Mouse (Mus musculus) small intestine, adult 2 months (tissue): Measurements from ENCODE around the gene Washc3.

Experiments
- CTCF ChIP-seq: fragments of 200-500 bp; IDR thresholded peaks from 2 replicates; pipeline ENCODE4 v1.5.1; 2012; ENCODE audit warnings: low read depth, mild to moderate bottlenecking, control low read depth, inconsistent platforms, low read length, moderate library complexity, mixed read lengths; ENCODE audit not compliant: insufficient replicate concordance, insufficient read length; ENCODE audit errors: extremely low read depth
- POLR2A ChIP-seq: fragments of 200-500 bp; IDR thresholded peaks from 2 replicates; pipeline ENCODE4 v1.6.1; 2012; ENCODE audit warnings: low read depth, mild to moderate bottlenecking, control low read depth, inconsistent platforms, low read length, moderate library complexity

DNA sequence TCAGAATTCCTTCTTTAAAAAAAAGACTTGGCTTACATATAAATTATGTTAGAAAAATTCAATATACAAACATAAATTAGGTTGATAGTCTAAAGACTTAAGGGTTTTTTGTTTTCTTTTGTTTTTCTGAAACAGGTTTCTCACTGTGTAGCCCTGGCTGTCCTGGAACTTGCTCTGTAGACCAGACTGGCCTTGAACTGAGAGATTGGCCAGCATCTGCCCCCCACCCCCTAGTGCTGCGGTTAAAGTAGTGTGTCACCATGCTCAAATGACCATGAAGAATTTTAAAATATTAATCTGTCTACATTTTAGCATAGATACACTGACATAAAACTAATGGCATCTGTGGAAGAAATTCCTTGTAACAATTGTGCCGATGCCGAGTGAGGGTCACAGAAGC, 17.3 kb downstream of the Washc3 start:
- no peak for TF ChIP-seq CTCF
- TF ChIP-seq POLR2A = no peak
